Mouse (Mus musculus): ENCODE results near the gene 2810459M11Rik.

2810459M11Rik gene

GRCm38 (mm10) chr1:86053198-86053921 is 7.7 kb downstream of the 2810459M11Rik start:
- no peak for DNase-seq (ENCODE audit: low read depth, low spot score)

- DNase-seq (ENCODE audit: low read depth, low spot score) = no peak
Observed at GRCm38 (mm10) chr1:86054943-86055342, 9.3 kb downstream of the 2810459M11Rik start.

- DNase-seq (ENCODE audit: low read depth, low spot score) = no peak
Observed at GRCm38 (mm10) chr1:86056284-86056683, 10.6 kb downstream of the 2810459M11Rik start.

- peak; percentile 93 for DNase-seq (ENCODE audit: low read depth, low spot score)
Observed at GRCm38 (mm10) chr1:86058856-86059769, 13.4 kb downstream of the 2810459M11Rik start.

- no peak for DNase-seq (ENCODE audit: low read depth, low spot score)
Observed at GRCm38 (mm10) chr1:86062523-86062922, 16.9 kb downstream of the 2810459M11Rik start.

- peak; percentile 86 for DNase-seq (ENCODE audit: low read depth, low spot score)
Observed at GRCm38 (mm10) chr1:86064271-86064991, 18.8 kb downstream of the 2810459M11Rik start, which contains the start of gene Psmd1. Gene Psmd1 (plus strand): TSS chr1:86064387.

GRCm38 (mm10) chr1:86076565-86076964 is 30.9 kb downstream of the 2810459M11Rik start:
- no peak for DNase-seq (ENCODE audit: low read depth, low spot score)

- DNase-seq (ENCODE audit: low read depth, low spot score) = no peak
Observed at GRCm38 (mm10) chr1:86094413-86094812, 48.8 kb downstream of the 2810459M11Rik start.

- no peak for DNase-seq (ENCODE audit: low read depth, low spot score)
Observed at GRCm38 (mm10) chr1:86105054-86105453, 59.4 kb downstream of the 2810459M11Rik start.

Data from retina, postnatal 7 days (tissue).